Mouse (Mus musculus) right cerebral cortex, postnatal 10 days (tissue): ENCODE data around the gene Tmem171.

Experiments
- DNase-seq, 2 experiments: peaks; one replicate each; pipeline ENCODE4 v3.0.0; 2021; ENCODE audit warnings: low spot score in 2 of 2

The Tmem171 gene

DNA sequence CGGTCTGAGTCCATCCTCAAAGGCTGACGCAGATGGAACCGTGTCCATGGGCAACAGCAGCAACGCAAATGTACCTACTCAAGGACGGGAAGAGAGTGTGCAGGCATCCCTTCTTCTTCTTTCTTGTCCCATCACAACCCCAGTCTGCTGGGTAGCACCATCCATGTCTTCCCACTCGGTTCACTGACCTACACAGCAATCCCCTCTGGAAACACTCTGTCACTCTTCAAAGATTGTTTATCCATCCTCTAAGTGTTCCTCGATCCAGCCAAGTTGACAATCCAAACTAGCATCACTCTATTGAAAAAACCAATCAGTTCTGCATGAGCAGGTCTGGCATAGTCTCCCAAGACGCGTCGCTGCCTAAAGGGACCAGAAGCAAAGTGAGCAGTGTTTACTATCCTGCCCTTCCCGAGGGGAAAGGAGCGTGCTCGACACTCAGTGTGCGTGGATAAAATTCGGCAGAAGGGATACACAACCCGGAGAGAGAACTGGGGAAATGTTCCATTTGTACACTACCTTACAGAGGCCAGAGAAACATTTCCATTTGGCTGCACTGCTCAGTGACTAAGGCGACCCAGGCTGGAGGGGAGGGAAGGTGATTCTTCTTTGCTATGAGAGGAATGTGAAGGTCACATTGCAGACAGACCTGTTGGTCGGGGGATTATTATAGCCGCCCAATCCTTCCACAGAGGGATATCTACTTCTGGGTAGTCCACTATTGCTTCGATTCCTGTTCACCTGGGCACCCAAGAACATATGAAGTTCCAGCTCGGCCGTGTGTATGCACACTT lies 46.7 kb downstream of the Tmem171 start:
- DNase-seq = no peak

DNA sequence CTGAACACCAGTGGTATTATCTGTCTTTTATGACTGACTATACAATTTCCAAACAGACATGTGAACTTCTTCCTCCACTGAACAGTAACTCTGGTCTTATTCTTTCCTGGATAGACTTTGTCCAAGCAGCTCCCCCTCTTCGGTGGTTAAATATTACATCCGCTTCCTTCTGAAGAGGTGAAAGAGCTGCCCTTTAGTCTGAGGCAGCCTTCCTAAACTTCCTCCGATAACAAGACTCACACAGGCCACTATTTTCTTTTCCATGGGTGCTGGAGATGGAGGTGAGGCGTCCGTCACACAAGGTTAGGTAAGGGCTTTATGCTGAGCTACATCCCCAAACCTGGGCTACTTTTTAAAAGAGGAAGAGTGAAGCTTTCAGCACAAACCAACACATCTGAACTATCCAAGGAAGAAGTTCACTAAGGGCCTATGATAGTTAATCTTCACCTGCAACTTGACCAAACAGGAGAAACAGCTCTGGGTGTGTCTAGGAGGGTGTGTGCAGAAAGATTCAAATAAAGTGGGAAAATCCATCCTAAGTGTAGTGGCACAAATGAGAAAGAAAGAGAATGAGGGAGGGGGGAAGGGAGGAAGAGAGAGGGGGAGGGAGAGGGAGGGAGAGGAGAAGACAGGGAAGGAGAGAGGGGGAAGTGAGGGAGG lies 56.0 kb downstream of the Tmem171 start:
- no peak for DNase-seq

DNA sequence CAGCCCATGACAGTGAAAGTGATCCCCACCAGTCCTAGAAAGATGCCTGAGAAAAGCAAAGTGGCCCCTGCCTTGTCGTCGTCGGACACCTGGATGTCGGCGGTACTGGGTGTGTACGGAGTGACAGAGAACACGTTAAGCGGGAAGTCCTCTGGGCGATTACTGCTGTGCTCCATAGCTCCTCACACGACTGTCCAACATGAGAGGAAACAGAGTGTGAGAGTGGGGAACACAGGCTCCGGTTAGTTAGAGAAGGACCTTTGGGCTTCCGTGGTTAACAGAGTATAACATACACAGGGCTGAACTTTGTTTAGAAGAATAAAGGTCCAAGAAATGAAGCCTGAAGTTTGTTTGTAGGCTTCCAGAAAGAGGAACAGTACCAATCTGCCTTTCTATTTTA lies 57.5 kb downstream of the Tmem171 start, which contains the start of gene Tmem174:
Gene Tmem174 (minus strand): TSS at position 266 of the 400 bp plus-strand sequence.
- DNase-seq = no peak

DNA sequence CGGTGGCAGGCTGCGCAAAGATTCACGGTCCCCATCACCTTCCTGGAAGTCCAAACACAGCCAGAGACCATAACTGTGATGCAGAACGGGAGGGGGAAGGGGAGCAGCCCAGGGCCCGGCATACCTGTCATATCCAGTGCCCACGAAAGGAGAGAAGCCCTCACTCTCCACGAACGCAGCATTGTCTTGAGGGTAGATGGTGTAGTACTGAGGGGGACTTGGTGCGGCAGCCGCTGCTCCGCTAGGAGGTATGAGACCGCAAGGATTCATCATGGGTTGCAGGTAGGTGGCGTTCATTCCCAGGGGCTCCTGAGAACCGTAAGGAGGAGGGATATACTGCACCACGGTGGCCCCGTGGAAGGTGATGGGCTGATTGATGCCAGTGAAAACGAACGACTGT lies 58.1 kb downstream of the Tmem171 start:
- no peak for DNase-seq
